Mouse (Mus musculus) hindbrain, postnatal 0 days (tissue): ENCODE data around the gene Apba1. TPM values are rescaled to one million over a fixed set of nuclear protein-coding genes. Genes with fewer than 3 reads are reported as not detected.

Experiments used
- ATAC-seq: fragments of 200-750 bp; cut with Nextera tagmentation; 2 replicates; pipeline ENCODE4 v1.8.0; 2017; ENCODE audit warnings: mild to moderate bottlenecking, moderate TSS enrichment, moderate library complexity
- DNase-seq: peaks from one replicate; pipeline ENCODE4 v3.0.0-alpha.2; 2015; ENCODE audit warnings: low spot score
- H3K27ac ChIP-seq: fragments of 300-500 bp; sonication (generic); 2 replicates; pipeline ENCODE4 v1.5.1; 2014; ENCODE audit warnings: mild to moderate bottlenecking
- H3K27me3 ChIP-seq: fragments of 300-500 bp; sonication (generic); 2 replicates; pipeline ENCODE4 v1.6.1; 2014; ENCODE audit warnings: low read length, mixed read lengths; ENCODE audit not compliant: insufficient read depth
- H3K36me3 ChIP-seq: fragments of 300-500 bp; sonication (generic); 2 replicates; pipeline ENCODE4 v1.6.1; 2014; ENCODE audit warnings: low read length, mixed read lengths; ENCODE audit not compliant: insufficient read depth
- H3K4me1 ChIP-seq: fragments of 300-500 bp; sonication (generic); 2 replicates; pipeline ENCODE4 v1.6.1; 2014; ENCODE audit warnings: antibody characterized with exemption, low read length, mixed read lengths; ENCODE audit not compliant: insufficient read depth
- H3K4me2 ChIP-seq: fragments of 300-500 bp; sonication (generic); 2 replicates; pipeline ENCODE4 v1.6.1; 2014; ENCODE audit warnings: low read depth, mild to moderate bottlenecking, low read length, moderate library complexity, mixed read lengths
- H3K4me3 ChIP-seq: fragments of 300-500 bp; sonication (generic); 2 replicates; pipeline ENCODE4 v1.5.1; 2014; ENCODE audit warnings: low read length
- H3K9ac ChIP-seq: fragments of 300-500 bp; sonication (generic); replicated peaks from 2 replicates; pipeline ENCODE4 v1.6.1; 2014; ENCODE audit warnings: mild to moderate bottlenecking, low read length, moderate library complexity, mixed read lengths
- H3K9me3 ChIP-seq: fragments of 300-500 bp; sonication (generic); 2 replicates; pipeline ENCODE4 v1.6.1; 2016; ENCODE audit warnings: low read length, mixed read lengths
- CTCF ChIP-seq: IDR thresholded peaks from 2 replicates; pipeline ENCODE4 v1.5.1; 2016; ENCODE audit warnings: antibody characterized with exemption, control low read depth, low read depth
- WGBS: fragments of 180-500 bp; shearing (Covaris S2); extraction: QIAGEN DNeasy Blood & Tissue Kit; methylation state at CpG from one replicate; pipeline ENCODE4 v1.1.7; 2014; 5-methylcytosine and 5-hydroxymethylcytosine counted together
- polyA plus RNA-seq: library from polyadenylated mRNA; unstranded; fragments of >200 nt; fragmentation: Nextera tagmentation; extraction: Ambion mirVana; gene quantifications from 2 replicates; pipeline ENCODE4 v1.2.1, GENCODE M21; 2015
- total RNA-seq: library from RNA; depleted of rRNA; stranded (reverse); fragments of >200 nt; gene quantifications from 2 replicates; pipeline ENCODE4 v1.2.3, GENCODE M21; 2014

The Apba1 gene
- total and polyA plus RNA-seq, 2 experiments from 2014 or later = 15.5 to 173 TPM

GRCm38 (mm10) chr19:23901177-23901576 lies 142.5 kb downstream of the Apba1 start:
- Histone ChIP-seq H3K4me2 (no peak overlapping the region), H3K27me3 (no peaks in the 10 kb centered on the region), H3K9me3 (no peaks in the 10 kb centered on the region), H3K9ac (no peak overlapping the region), H3K36me3 (peaks cover 7% of the 10 kb centered on the region; the same call in 1 of the 2 replicates), H3K4me1 (0 out of 2 replicates have a peak, but pooled peaks cover 2% of the 10 kb centered on the region), H3K4me3 (no peak overlapping the region), H3K27ac (no peak overlapping the region)
- 66% methylated on average over 3 of the region's 3 CpGs for WGBS
- DNase-seq (no peak), ATAC-seq (no peak)
- peak; percentile 68 for TF ChIP-seq CTCF

GRCm38 (mm10) chr19:23901768-23902167 lies 143.1 kb downstream of the Apba1 start:
- Histone ChIP-seq H3K36me3 (peaks cover 7% of the 10 kb centered on the region; the same call in 1 of the 2 replicates), H3K4me1 (0 out of 2 replicates have a peak, but pooled peaks cover 2% of the 10 kb centered on the region), H3K27me3 (no peaks in the 10 kb centered on the region), H3K9ac (no peak overlapping the region), H3K9me3 (no peaks in the 10 kb centered on the region), H3K4me3 (no peak overlapping the region), H3K27ac (no peak overlapping the region), H3K4me2 (no peak overlapping the region)
- ATAC-seq (peak; percentile 31; the same call in 1 of the 2 replicates), DNase-seq (peak; percentile 54)
- WGBS = 86% methylated on average over 4 of the region's 4 CpGs
- no peak for TF ChIP-seq CTCF

- no peaks in the 10 kb centered on the region for H3K27me3 ChIP-seq
- TF ChIP-seq CTCF = no peak
- H3K36me3 ChIP-seq = no peaks in the 10 kb centered on the region
- H3K9ac ChIP-seq = no peak overlapping the region
- ATAC-seq (no peak), DNase-seq (no peak)
- H3K4me2 ChIP-seq = no peak overlapping the region
- H3K4me3 ChIP-seq = no peak overlapping the region
- 80% methylated on average over 7 of the region's 7 CpGs for WGBS
- no peak overlapping the region for H3K27ac ChIP-seq
- no peaks in the 10 kb centered on the region for H3K9me3 ChIP-seq
- 0 out of 2 replicates have a peak, but pooled peaks cover 2% of the 10 kb centered on the region for H3K4me1 ChIP-seq
Measured at GRCm38 (mm10) chr19:23903066-23903465, 144.4 kb downstream of the Apba1 start.

GRCm38 (mm10) chr19:23904922-23905321 lies 146.2 kb downstream of the Apba1 start:
- H3K27ac ChIP-seq = no peak overlapping the region
- ATAC-seq (no peak), DNase-seq (no peak)
- no peaks in the 10 kb centered on the region for H3K36me3 ChIP-seq
- TF ChIP-seq CTCF = no peak
- 65% methylated on average over 4 of the region's 4 CpGs for WGBS
- H3K4me1 ChIP-seq = no peaks in the 10 kb centered on the region
- no peak overlapping the region for H3K4me2 ChIP-seq
- no peak overlapping the region for H3K4me3 ChIP-seq
- no peak overlapping the region for H3K9ac ChIP-seq
- no peaks in the 10 kb centered on the region for H3K9me3 ChIP-seq
- no peaks in the 10 kb centered on the region for H3K27me3 ChIP-seq

GRCm38 (mm10) chr19:23905772-23906171 lies 147.1 kb downstream of the Apba1 start:
- H3K4me2 ChIP-seq = no peak overlapping the region
- H3K4me3 ChIP-seq = no peak overlapping the region
- DNase-seq = no peak
- no peaks in the 10 kb centered on the region for H3K36me3 ChIP-seq
- H3K27ac ChIP-seq = no peak overlapping the region
- H3K9me3 ChIP-seq = no peaks in the 10 kb centered on the region
- 68% methylated on average over 5 of the region's 5 CpGs for WGBS
- no peaks in the 10 kb centered on the region for H3K4me1 ChIP-seq
- ATAC-seq = no peak
- no peak overlapping the region for H3K9ac ChIP-seq
- H3K27me3 ChIP-seq = no peaks in the 10 kb centered on the region
- TF ChIP-seq CTCF = no peak

DNA sequence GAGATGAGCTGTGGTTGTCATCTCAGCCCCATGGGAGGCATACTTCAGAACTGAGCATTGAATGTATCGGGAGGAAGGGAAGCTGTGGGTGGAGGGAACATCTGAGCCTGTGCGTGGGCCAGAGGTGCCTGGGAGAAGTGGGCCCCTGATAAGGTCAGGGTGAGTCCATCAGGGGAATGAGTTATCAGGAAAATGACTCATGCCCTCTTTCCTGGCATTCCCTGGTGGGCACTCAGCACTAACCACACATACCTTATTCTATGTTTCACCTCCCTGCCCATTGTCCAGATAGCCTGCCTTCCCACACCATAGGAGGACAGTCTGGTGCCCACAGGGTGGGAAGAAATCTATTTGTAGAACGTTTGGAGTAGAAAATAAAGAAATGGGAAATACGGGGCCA lies 151.7 kb downstream of the Apba1 start:
- WGBS = 67% methylated on average over 4 of the region's 4 CpGs
- Histone ChIP-seq H3K4me1 (no peaks in the 10 kb centered on the region), H3K4me2 (no peak overlapping the region), H3K9me3 (no peaks in the 10 kb centered on the region), H3K36me3 (peaks cover 12% of the 10 kb centered on the region; the same call in 1 of the 2 replicates), H3K27ac (no peak overlapping the region), H3K9ac (no peak overlapping the region), H3K4me3 (no peak overlapping the region), H3K27me3 (no peaks in the 10 kb centered on the region)
- TF ChIP-seq CTCF = no peak
- no peak for DNase-seq
- ATAC-seq = no peak

DNA sequence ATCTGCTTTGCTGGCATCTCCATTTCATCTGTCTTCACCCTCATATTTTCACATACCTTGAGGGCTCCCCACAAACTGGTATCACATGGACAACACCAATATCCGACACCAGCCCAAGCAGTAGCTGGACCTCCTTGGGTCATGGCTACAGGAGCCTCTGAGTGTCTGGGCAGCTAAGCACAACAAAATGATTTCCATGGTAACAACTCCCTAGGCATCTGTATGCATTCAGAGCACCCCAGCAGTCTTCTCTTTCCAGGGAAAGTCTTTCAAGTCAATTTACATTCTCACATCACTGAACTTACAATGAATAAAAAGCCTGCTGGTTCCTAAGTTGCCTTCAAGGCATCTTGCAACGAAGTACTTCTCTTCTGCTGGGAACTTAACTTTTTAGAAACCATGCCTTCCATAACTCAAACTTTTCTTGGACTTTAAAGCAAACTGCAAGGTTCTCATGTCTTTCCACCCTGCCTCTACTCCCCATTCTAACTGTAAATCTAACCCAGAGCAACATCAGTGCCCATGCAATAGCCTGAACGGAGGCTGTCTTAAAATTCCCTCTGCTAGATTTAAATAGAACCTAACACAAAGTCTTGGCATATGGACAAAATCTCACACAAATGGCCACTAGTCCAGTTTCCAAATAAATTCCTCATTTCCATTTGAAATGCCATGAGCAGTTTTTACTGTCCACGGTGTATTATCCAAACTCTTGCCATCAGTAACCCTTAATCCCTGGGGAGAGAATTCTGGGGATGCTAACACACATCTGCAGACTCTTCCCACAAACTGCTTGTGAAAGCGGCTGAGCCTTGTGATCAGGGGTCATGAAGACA lies 160.9 kb downstream of the Apba1 start:
- WGBS = 16% methylated on average over 5 of the region's 5 CpGs
- Histone ChIP-seq H3K9ac (no peak overlapping the region), H3K9me3 (no peaks in the 10 kb centered on the region), H3K36me3 (peaks cover 15% of the 10 kb centered on the region; the same call in 1 of the 2 replicates), H3K4me3 (no peak overlapping the region), H3K4me1 (no peaks in the 10 kb centered on the region), H3K4me2 (no peak overlapping the region), H3K27me3 (no peaks in the 10 kb centered on the region), H3K27ac (peak overlapping the region; percentile 76)
- no peak for TF ChIP-seq CTCF
- peak; percentile 85 for ATAC-seq
- peak; percentile 66 for DNase-seq
